Mouse (Mus musculus): ENCODE measurements at regions not wholly inside any gene's neighbourhood (a gene's known extent, or its start where the extent isn't known, plus 50 kb on each side); places are given as distances from the start of the nearest gene placed in this dataset.

DNA sequence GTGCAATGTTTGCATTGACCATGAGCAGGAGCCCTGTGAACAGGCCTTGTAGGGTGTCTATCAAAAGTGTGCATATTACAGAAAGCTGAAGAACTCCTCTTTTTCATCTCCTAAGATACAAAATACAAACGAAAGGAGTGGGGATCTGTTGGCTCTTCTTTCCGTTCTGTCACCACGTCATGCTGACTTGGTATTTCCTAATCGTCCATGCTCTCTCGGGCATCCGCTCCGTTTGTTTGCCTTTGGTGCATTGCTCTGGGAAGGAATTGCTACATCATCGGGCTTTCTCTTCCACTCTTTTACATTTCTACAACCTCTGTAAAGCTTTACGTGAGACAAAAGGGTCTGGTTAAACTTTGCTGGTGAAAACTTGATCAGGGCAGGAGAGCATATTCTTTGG lies 581.2 kb upstream of the Nr5a2 start:
- no peak overlapping the region for H3K4me3 ChIP-seq (replicated peaks)
- no peaks in the 10 kb centered on the region for H3K9me3 ChIP-seq
- no peaks in the 10 kb centered on the region for H3K36me3 ChIP-seq (replicated peaks; ENCODE audit: low read length)
- TF ChIP-seq FLI1 (IDR thresholded peaks at IDR 0.05; ENCODE audit: low read length) (no peak), GATA1 (IDR thresholded peaks at IDR 0.05; ENCODE audit: borderline replicate concordance, low read length) (no peak)
- H3K27me3 ChIP-seq (replicated peaks): no peaks in the 10 kb centered on the region
- H3K4me1 ChIP-seq: no peaks in the 10 kb centered on the region

DNA sequence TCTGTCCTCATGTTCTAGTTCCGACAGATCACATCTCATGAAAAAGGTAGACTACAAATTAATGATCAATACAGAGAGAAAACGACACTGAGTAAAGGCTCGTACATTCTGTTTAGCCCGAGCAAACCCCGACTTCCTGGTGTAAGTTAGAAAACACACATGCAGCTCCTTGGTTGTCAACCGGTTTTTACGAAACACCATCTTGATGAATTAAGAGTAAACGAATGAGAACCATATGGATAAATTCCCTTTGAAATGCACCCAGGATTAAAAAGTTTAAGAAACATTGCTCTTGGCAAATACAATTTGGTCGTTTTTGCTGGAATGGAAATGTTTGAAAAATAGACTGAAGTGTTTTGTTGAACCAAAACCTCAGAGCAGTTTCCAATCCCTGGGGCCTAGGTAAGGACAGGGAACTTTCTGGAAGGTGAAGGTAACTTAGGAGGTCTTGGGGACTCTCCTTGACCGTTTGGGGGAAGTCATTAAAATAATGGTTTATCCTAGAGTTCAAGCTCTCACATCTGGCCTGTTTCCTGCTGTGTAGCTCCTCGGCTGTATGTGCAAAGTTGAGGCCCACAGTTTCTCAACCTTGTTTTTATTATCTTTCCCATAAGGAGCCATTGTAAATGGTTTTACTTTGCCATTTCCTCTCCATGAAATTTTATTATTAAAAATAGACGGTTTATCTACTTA lies 579.3 kb upstream of the Nr5a2 start:
- Histone ChIP-seq H3K4me3 (replicated peaks) (no peak overlapping the region), H3K27me3 (replicated peaks) (no peaks in the 10 kb centered on the region), H3K9me3 (no peaks in the 10 kb centered on the region), H3K4me1 (no peaks in the 10 kb centered on the region), H3K36me3 (replicated peaks; ENCODE audit: low read length) (no peaks in the 10 kb centered on the region)
- no peak for TF ChIP-seq FLI1 (IDR thresholded peaks at IDR 0.05; ENCODE audit: low read length)
- no peak for TF ChIP-seq GATA1 (IDR thresholded peaks at IDR 0.05; ENCODE audit: borderline replicate concordance, low read length)

DNA sequence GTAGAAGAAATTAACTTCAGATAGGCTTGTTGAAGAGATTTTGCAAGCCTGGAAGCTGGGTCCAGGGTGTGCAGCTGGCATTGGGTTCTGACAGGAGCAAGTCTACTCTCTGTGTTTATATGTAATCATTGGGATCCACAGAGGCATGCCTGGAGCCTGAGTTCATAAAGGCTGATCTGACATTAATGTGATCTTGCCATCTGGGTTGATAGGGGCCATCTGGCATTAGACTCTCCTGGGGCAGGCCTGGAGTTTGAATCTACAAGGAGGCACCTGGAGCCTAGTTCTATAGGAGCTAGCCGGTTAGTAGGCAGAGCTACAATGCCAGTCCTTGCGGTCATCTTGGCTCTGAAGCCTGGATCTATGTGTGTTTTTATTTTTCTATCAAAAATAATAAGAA lies 554.5 kb upstream of the Nr5a2 start:
- H3K27me3 ChIP-seq (replicated peaks): no peaks in the 10 kb centered on the region
- H3K9me3 ChIP-seq: no peaks in the 10 kb centered on the region
- no peak for TF ChIP-seq GATA1 (IDR thresholded peaks at IDR 0.05; ENCODE audit: borderline replicate concordance, low read length)
- no peak for TF ChIP-seq FLI1 (IDR thresholded peaks at IDR 0.05; ENCODE audit: low read length)
- no peaks in the 10 kb centered on the region for H3K36me3 ChIP-seq (replicated peaks; ENCODE audit: low read length)
- H3K4me3 ChIP-seq (replicated peaks): no peak overlapping the region
- no peaks in the 10 kb centered on the region for H3K4me1 ChIP-seq

DNA sequence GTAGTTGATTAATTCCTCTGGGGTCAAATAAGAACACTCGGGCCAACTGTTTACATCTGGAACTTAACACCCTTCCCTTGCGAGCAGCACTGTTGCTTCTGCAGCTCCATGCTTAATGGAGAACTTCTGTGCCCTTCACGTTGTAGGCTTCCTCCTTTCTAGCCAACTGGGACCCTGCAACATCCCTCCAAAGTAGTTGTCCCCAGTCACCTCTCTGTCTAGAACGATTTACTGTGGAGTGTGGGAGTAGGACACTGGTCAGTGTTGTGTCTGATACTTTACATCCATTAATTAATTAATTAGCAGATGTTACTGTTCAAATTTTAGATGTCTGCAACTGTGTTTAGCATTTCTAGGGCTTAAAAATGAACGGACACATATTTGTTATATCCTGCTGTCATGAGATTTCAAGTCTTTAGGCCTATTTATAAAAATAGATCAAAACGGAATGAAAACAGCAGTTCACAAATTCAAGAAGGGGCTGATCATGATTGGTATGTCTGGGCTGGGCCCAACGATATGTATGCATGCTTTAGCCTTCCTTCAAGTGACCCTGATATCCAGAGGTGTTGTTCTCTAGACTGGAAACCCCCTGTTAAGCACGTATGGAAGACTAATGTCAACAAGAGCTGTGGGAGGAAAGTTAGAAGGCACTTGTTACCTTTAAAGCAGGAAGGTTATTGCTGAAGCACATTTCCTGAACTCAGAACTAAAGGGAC lies 543.6 kb upstream of the Nr5a2 start:
- Histone ChIP-seq H3K9me3 (no peaks in the 10 kb centered on the region), H3K27me3 (replicated peaks) (no peaks in the 10 kb centered on the region), H3K4me3 (replicated peaks) (no peak overlapping the region), H3K4me1 (no peaks in the 10 kb centered on the region), H3K36me3 (replicated peaks; ENCODE audit: low read length) (no peaks in the 10 kb centered on the region)
- TF ChIP-seq FLI1 (IDR thresholded peaks at IDR 0.05; ENCODE audit: low read length) (no peak), GATA1 (IDR thresholded peaks at IDR 0.05; ENCODE audit: borderline replicate concordance, low read length) (no peak)

DNA sequence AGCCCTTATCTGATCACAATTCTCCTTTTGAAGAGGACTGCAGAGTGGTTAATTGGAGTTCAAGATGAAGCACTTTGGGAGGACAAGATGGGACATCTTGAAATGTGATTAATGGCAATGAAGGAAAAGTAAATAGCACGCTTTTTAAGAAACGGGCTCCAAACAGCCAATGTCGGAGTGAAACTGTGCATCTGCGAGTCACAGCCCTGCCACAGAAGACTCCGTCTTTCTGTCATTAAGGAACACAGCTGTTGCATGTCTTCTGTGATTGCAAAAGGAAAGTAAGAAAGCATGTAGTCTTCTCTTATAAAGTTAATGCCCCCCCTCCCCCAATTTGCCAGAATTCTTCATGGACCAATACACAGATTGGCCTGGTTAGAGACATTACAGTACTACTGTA lies 528.0 kb upstream of the Nr5a2 start:
- no peaks in the 10 kb centered on the region for H3K4me1 ChIP-seq
- no peak overlapping the region for H3K4me3 ChIP-seq (replicated peaks)
- no peak for TF ChIP-seq FLI1 (IDR thresholded peaks at IDR 0.05; ENCODE audit: low read length)
- TF ChIP-seq GATA1 (IDR thresholded peaks at IDR 0.05; ENCODE audit: borderline replicate concordance, low read length): no peak

DNA sequence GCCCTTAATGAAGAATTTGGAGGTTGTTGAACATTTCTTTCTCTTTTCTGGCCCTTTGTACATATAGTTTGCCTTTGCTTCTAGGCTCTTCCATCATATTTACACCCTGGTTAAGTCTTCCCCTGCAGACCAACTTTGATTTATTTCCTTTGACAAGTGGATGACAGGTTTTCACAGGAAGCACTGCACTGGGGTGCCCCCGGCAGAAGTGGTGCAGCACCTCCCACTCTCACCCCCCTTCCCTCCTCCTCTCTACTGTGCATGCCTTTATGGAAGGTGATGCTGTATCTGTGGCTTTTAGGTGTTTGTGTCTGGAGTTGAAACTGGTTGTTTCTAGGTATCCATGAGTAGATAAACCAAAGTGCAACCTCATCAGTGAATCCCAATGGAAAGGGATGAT lies 518.2 kb upstream of the Nr5a2 start:
- H3K36me3 ChIP-seq (replicated peaks; ENCODE audit: low read length): no peaks in the 10 kb centered on the region
- no peaks in the 10 kb centered on the region for H3K4me1 ChIP-seq
- H3K9me3 ChIP-seq: no peaks in the 10 kb centered on the region
- TF ChIP-seq FLI1 (IDR thresholded peaks at IDR 0.05; ENCODE audit: low read length) (no peak), GATA1 (IDR thresholded peaks at IDR 0.05; ENCODE audit: borderline replicate concordance, low read length) (no peak)
- no peaks in the 10 kb centered on the region for H3K27me3 ChIP-seq (replicated peaks)
- no peak overlapping the region for H3K4me3 ChIP-seq (replicated peaks)

More for the DNA sequence above, 528.0 kb upstream of the Nr5a2 start:
- no peaks in the 10 kb centered on the region for H3K9me3 ChIP-seq
- H3K36me3 ChIP-seq (replicated peaks; ENCODE audit: low read length): no peaks in the 10 kb centered on the region
- no peaks in the 10 kb centered on the region for H3K27me3 ChIP-seq (replicated peaks)

DNA sequence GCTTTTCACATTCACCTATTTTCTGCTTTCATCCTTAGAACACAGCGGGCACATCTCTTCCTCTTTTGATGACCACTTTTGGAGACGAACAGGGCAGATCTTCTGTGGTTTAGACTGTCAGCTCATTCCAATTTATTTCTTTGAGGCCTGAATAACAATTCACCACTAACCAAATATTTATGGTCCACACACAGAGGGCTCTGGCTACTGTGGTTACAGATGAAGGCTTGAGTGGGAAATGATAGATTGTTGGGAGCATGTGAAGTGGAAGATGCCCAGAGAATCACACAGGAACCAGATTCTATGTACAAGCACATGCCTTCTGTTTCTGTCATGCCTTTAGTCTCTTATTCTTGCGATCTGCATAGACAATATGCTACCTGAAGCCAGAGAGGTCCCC lies 517.0 kb upstream of the Nr5a2 start:
- TF ChIP-seq GATA1 (IDR thresholded peaks at IDR 0.05; ENCODE audit: borderline replicate concordance, low read length): no peak

DNA sequence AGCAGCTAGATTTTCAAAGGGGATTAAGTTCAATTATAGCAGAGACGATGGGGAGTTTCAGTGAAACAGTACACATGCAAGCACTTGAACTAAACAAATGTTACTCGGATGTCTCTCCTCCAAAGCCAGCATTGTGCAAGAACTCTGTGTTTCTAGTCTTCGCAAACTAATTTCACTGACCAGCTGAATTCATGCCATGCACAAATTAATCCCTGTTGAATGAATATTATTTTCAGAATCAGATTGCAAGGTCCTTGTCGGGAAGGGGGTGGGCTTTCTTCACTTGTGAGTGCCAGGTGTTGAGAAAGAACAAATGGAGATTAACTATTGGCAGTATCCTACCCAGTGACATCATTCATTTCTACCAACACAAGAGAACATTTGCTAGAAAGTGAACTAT lies 514.6 kb upstream of the Nr5a2 start:
- Histone ChIP-seq H3K9me3 (no peaks in the 10 kb centered on the region), H3K27me3 (replicated peaks) (no peaks in the 10 kb centered on the region), H3K4me3 (replicated peaks) (no peak overlapping the region), H3K4me1 (no peaks in the 10 kb centered on the region), H3K36me3 (replicated peaks; ENCODE audit: low read length) (no peaks in the 10 kb centered on the region)
- no peak for TF ChIP-seq FLI1 (IDR thresholded peaks at IDR 0.05; ENCODE audit: low read length)
- TF ChIP-seq GATA1 (IDR thresholded peaks at IDR 0.05; ENCODE audit: borderline replicate concordance, low read length): no peak

More for the DNA sequence above, 517.0 kb upstream of the Nr5a2 start:
- Histone ChIP-seq H3K9me3 (no peaks in the 10 kb centered on the region), H3K36me3 (replicated peaks; ENCODE audit: low read length) (no peaks in the 10 kb centered on the region), H3K4me1 (no peaks in the 10 kb centered on the region), H3K4me3 (replicated peaks) (no peak overlapping the region), H3K27me3 (replicated peaks) (no peaks in the 10 kb centered on the region)

DNA sequence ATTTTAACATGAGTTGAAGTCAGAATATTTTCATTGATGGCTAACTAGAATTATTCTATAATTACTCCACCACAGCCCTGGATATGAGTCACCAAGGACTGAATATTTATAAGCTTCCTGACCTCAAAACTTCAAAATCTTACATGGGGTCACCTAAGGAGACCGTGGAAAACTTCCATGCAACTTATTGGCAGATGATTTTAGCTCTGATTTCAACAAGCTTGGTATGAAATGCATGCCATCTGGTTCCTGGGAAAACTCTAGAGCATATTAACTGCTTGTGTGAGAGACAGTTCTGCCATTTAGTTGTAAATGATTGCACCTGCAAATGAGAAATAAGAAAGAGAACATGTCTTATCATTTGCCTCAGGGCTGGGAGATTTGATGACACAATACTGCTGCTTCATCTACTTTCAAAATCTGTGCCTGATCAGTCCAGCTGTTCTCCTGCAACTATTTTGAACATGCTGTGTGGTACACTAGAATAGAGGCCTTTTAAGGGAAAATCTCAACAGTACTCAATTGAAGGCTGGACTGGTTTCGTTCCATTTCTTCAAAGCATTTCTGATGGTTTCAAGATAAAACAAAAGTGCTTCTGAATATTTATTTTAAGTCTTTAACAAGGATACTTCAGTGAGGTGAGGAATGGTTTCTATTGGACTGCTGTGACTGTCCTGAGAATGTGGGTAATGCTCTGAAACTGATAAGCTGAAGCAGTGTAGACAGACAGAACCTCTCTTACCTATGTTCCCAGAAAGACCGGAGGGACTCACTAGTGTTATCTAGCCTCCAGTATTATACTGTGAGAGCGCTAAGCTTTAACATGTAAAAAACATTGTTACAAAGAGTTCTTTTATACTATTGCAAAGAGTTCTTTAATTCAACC lies 513.8 kb upstream of the Nr5a2 start:
- Histone ChIP-seq H3K9me3 (no peaks in the 10 kb centered on the region), H3K4me1 (no peaks in the 10 kb centered on the region), H3K4me3 (replicated peaks) (no peak overlapping the region), H3K27me3 (replicated peaks) (no peaks in the 10 kb centered on the region), H3K36me3 (replicated peaks; ENCODE audit: low read length) (no peaks in the 10 kb centered on the region)
- TF ChIP-seq FLI1 (IDR thresholded peaks at IDR 0.05; ENCODE audit: low read length): no peak
- TF ChIP-seq GATA1 (IDR thresholded peaks at IDR 0.05; ENCODE audit: borderline replicate concordance, low read length): no peak

DNA sequence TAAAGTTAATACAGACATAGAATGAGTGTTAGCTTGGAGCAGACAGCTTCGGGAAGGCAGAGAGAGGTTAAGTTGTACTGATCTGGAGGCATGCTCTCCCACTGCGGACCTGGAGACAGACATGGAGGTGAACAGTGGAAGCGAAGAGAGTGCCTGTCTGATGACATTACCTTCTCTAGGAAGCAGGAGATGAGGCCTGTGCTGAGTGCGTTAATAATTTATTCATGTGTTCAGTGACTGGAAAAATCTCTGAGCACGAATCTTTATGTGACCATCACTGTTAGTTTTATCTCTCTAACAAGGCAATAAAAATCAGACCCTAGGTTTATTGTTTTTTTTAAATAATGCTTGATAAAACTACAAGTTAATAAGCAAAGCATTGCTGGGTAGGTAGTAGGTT lies 504.7 kb upstream of the Nr5a2 start:
- no peaks in the 10 kb centered on the region for H3K9me3 ChIP-seq
- TF ChIP-seq GATA1 (IDR thresholded peaks at IDR 0.05; ENCODE audit: borderline replicate concordance, low read length): no peak
- TF ChIP-seq FLI1 (IDR thresholded peaks at IDR 0.05; ENCODE audit: low read length): no peak
- H3K4me3 ChIP-seq (replicated peaks): no peak overlapping the region
- no peaks in the 10 kb centered on the region for H3K27me3 ChIP-seq (replicated peaks)
- no peaks in the 10 kb centered on the region for H3K4me1 ChIP-seq
- no peaks in the 10 kb centered on the region for H3K36me3 ChIP-seq (replicated peaks; ENCODE audit: low read length)
